Mouse (Mus musculus): ENCODE results near the gene Zfp839. TPM values are rescaled to one million over a fixed set of nuclear protein-coding genes. Genes with fewer than 3 reads are reported as not detected.

Zfp839 gene
- total RNA-seq, 2 experiments from 2014 or later, result 12.6 to 13.4 TPM

DNA sequence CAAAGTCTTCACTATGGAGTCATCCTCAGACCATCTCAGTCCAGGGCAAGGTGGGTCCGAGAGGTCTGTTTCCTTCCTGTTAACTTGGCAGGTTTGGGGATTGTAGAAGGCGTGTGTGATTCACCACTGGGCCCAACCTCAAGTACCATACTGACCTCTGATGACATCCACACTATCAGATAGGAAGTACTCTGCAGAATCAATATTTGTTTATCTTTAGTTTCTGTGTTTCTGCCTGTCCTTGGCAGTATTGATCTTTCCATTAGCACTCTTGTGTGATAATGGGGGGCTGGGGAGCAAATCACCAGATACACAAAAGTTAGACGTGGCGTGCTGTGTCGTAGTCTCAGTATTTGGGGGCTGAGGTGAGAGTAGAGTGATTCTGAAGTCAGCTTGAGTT is 21.2 kb downstream of the Zfp839 start:
- no peak for DNase-seq (ENCODE audit: low spot score in 2 of 2)

GRCm38 (mm10) chr12:110875351-110875750 is 25.3 kb downstream of the Zfp839 start:
- DNase-seq (ENCODE audit: low spot score in 2 of 2), result no peak

DNA sequence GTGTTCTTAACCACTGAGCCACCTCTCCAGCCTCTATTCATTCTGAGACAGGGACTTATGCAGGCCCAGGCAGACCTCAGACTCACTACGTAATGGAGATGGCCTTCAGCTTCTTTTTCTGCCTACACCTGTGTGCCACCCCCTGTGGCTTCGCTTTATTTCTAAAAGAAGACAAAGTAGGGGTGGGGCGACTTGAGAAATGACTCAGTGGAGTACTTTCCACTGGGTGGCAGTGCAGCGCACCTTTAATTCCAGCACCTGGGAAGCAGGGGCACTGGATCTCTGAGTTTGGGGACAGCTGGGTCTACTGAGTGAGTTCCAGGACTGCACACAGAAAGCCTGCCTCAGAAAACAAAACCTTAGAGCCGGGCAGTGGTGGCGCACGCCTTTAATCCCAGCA is 32.2 kb downstream of the Zfp839 start:
- DNase-seq (ENCODE audit: low spot score in 2 of 2), result no peak

GRCm38 (mm10) chr12:110885251-110885650 is 35.2 kb downstream of the Zfp839 start:
- no peak for DNase-seq (ENCODE audit: low spot score in 2 of 2)

- no peak for DNase-seq (ENCODE audit: low spot score in 2 of 2)
These were observed 38.1 kb downstream of the Zfp839 start for GRCm38 (mm10) chr12:110888106-110888505.

- DNase-seq (ENCODE audit: low spot score in 2 of 2), result no peak
These were observed 38.6 kb downstream of the Zfp839 start for GRCm38 (mm10) chr12:110888606-110889005.

- DNase-seq (ENCODE audit: low spot score in 2 of 2), result peak; percentile 88 to 90
These were observed 39.3 kb downstream of the Zfp839 start, which contains the start of the genes Cinp and Tecpr2 for GRCm38 (mm10) chr12:110889036-110890020. TSS of gene Cinp (minus strand) at chr12:110889145. TSS of gene Tecpr2 (plus strand) at chr12:110889264.

GRCm38 (mm10) chr12:110891887-110892286 is 41.8 kb downstream of the Zfp839 start:
- no peak for DNase-seq (ENCODE audit: low spot score in 2 of 2)

DNA sequence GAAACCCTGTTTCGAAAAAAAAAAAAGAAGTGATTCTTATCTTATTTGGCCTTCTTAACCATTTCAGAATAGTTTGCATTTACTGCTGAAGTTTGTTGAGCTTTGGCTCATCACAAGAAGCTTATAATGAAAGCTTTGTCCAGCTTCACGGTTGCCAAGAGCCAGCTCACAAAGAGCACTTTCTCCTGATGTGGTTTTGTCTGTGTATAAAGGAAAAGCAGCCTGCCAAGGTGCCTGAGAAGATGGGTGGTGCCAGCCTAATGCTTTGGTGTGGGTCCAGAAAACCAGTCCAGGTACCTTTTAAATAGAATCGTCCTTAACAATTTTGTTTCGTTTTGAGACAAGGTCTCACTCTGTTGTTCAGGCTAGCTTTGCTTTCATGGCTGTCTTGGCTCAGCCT is 52.1 kb downstream of the Zfp839 start:
- no peak for DNase-seq (ENCODE audit: low spot score in 2 of 2)

DNA sequence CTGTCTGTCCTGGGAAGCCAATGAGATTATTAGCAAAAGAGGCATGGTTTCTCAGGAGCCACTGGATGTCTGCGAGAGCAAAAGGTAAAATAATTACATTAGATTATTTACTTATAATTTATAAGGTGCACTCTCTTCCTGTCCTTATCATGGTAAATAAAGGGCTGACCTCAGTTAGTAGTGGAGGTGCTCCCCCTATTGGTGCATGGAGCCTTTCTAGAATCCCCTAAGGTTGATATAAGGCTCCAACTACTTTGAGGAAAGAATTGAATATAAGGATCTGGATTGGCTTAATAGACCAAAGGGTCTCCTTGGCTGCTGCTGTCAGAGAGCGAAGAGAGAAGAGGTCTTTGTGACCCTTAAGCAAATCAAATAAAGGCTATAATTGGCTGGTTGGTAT is 53.5 kb downstream of the Zfp839 start:
- DNase-seq (ENCODE audit: low spot score in 2 of 2), result peak in 1 of 2 experiments; percentile 33

DNA sequence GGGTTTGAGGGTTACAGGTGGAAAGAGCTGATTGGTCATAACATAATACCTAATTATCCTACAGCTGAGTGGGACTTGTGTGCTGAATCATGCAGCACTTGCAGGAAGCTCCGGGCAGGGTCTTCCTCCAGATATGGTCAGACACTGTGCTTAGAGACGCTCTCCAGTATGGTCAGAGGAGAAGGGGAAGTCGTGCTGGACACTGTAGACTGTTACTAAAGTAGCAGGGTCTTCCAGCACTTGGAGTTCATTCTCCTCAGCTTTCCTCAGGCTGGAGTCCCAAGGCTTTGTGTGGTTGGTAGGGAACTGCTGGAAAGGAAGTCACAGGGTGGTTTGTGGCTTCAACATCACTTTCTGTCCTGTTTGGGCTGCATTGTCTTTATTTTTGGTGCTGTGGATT is 57.8 kb downstream of the Zfp839 start:
- no peak for DNase-seq (ENCODE audit: low spot score in 2 of 2)

DNA sequence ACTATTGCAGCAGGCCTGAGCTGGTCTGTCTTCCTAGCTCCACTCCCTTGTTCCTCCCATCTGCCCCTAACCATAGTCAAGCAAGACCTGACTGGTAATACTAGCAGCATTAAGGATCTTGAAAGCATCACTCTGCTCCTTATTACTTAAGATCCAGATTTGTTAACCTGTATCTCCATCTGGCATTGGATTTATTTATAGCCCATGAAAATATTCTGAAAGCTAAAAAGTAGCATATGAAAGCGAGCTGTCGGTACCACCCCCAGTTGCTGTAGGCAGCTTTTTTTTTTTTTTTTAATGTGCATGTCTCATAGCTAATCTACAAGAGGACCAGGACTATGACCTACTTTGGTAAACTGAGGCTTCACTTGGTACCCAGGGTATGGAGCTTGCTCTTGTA is 59.9 kb downstream of the Zfp839 start:
- DNase-seq (ENCODE audit: low spot score in 2 of 2), result no peak

GRCm38 (mm10) chr12:110915761-110916160 is 65.7 kb downstream of the Zfp839 start:
- peak in 1 of 2 experiments; percentile 23 for DNase-seq (ENCODE audit: low spot score in 2 of 2)

Other genes with a start within 250 kb of the Zfp839 start
- 100 to 1,000 TPM; 122 to 124 TPM for gene Dync1h1, start 248.8 kb upstream of the Zfp839 start, total RNA-seq (2021)
- gene 1700001K19Rik, start 167.6 kb upstream of the Zfp839 start, total RNA-seq (2021), result not detected
- 1,000 to 10,000 TPM; 1,046 to 1,696 TPM for gene Hsp90aa1, start 147.5 kb upstream of the Zfp839 start, total RNA-seq (2021)
- 10 to 100 TPM; 42.9 to 49.5 TPM for gene Wdr20, start 112.3 kb upstream of the Zfp839 start, total RNA-seq (2021)
- gene Mok, start 9.3 kb upstream of the Zfp839 start, total RNA-seq (2021), result 1 to 10 TPM in 1 of 2 experiments, under 1 TPM in 1; 0.86 to 1.2 TPM
- gene Cinp, start 38.9 kb downstream of the Zfp839 start, total RNA-seq (2021), result 10 to 100 TPM; 36.2 to 40.4 TPM
- gene Tecpr2, start 39.0 kb downstream of the Zfp839 start, total RNA-seq (2021), result 10 to 100 TPM in 1 of 2 experiments, 1 to 10 TPM in 1; 8.1 to 11.2 TPM
- gene Ankrd9, start 128.8 kb downstream of the Zfp839 start, total RNA-seq (2021), result 10 to 100 TPM; 29.7 to 39.8 TPM
- 10 to 100 TPM; 53.5 to 58.5 TPM for gene Rcor1, start 189.1 kb downstream of the Zfp839 start, total RNA-seq (2021)

Data from adrenal gland, adult 18-20 months (tissue).